ENCODE assay signal across 9 mouse cellular contexts in the genomic region with DNA sequence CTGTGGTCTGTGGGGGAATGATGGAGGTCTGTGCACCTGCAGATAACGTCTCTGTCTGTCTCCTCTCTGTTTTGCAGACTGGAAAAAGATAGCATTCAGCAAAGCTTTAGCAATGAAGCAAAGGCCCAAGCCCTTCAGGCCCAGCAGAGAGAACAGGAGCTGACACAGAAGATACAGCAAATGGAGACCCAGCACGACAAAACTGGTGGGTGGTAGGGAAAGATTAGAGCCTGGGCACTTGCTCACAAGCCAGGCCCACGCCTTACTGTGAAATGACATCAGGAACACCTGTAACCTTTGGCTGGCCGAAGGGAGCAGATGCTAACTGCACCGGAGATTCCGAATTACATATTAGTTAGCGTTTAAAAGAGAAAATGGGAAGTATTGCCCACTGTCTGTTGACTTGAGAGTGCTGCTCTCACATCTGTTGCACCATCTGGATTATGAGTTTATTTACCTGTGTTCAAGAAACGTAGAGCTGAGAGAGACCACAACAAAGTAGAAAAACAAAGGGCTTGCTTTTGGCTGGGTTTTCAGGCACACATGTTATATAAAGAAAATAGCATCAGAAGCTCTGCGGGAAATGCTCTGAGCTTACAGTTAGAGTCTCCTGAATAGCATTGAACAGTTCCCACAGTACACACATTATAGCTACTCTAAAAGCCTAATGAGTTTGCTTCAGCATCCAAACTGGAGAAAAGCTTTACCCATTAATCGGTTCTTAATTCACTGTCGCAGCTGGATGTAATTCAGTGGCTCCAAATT.
DNase-seq lines count a peak whose midpoint lies in the region; TF ChIP-seq lines count a peak whose summit lies in the region.
"Had no signal": no experiment of that assay in that cellular context is flagged by ENCODE, and none has a peak within 500 bp of the region (broad histone marks: within the 10 kb centered on the region; RNA-seq: fewer than 3 reads in every experiment).

No protein-coding gene starts in this region.

- TF ChIP-seq POLR2A in olfactory bulb, adult 2 months (IDR thresholded peaks at IDR 0.05; ENCODE audit: insufficient read depth, low read depth, low read length): no peak
- no peak for TF ChIP-seq POLR2A in lung, adult 2 months (IDR thresholded peaks at IDR 0.05; ENCODE audit: borderline replicate concordance, extremely low read depth, low read depth, low read length)

- no peak overlapping the region for H3K4me3 ChIP-seq in olfactory bulb, adult 2 months (ENCODE audit: insufficient read depth, low read depth, low read length)
- no peak overlapping the region for H3K4me3 ChIP-seq in lung, adult 2 months (replicated peaks; ENCODE audit: extremely low read depth, low read depth, low read length)
- H3K4me3 ChIP-seq: lung, embryonic 15.5 days had no signal

- 0 out of 2 replicates have a peak overlapping the region, but pooled peaks have one; percentile 20 for H3K27ac ChIP-seq in olfactory bulb, adult 2 months (ENCODE audit: insufficient read depth, low read depth, low read length)
- H3K27ac ChIP-seq: lung, embryonic 15.5 days had no signal

- peaks cover 4% of the 10 kb centered on the region for H3K4me1 ChIP-seq in olfactory bulb, adult 2 months (ENCODE audit: control insufficient read depth, insufficient read depth, low read length)
- no peaks in the 10 kb centered on the region for H3K4me1 ChIP-seq in lung, adult 2 months (ENCODE audit: control insufficient read depth, insufficient read depth, low read length)
- H3K4me1 ChIP-seq: lung, embryonic 15.5 days had no signal

- DNase-seq in layer of hippocampus, postnatal 10 days (ENCODE audit: low spot score in 2 of 2): peak; percentile 37 to 51
- no peak for DNase-seq in layer of hippocampus, adult 9-10 months (ENCODE audit: low spot score)
- peak; percentile 80 for DNase-seq in cerebellum, adult 9-11 months
- peak; percentile 65 for DNase-seq in induced T-regulatory cell, adult 2 months (ENCODE audit: low read depth)
- no peak for DNase-seq in frontal cortex, postnatal 25 days (ENCODE audit: low spot score in 2 of 2)
- no peak for DNase-seq in lung, adult 2 months
- DNase-seq in urinary bladder, postnatal 25 days (ENCODE audit: low spot score): no peak

- TF ChIP-seq CTCF in olfactory bulb, adult 2 months (IDR thresholded peaks at IDR 0.05; ENCODE audit: insufficient read depth, low read depth, low read length): no peak
- no peak for TF ChIP-seq CTCF in lung, adult 2 months (IDR thresholded peaks at IDR 0.05; ENCODE audit: insufficient read depth, low read length)

- WGBS in olfactory bulb, adult 2 months: 36% methylated on average over 11 of the region's 11 CpGs
- WGBS in lung, adult 2 months: 83% methylated on average over 11 of the region's 11 CpGs

Comparison
In these comparisons a context has a peak if more than half of its experiments do, and no peak if none do; other contexts are left out.
1. DNase-seq: peak in layer of hippocampus, postnatal 10 days (2 of 2), cerebellum, adult 9-11 months (single experiment) and induced T-regulatory cell, adult 2 months (single experiment); none in layer of hippocampus, adult 9-10 months (single experiment), frontal cortex, postnatal 25 days (0 of 2), lung, adult 2 months (single experiment) and urinary bladder, postnatal 25 days (single experiment).